Mouse (Mus musculus) frontal cortex, postnatal 36 days (tissue): ENCODE measurements around the gene Foxp1.

Experiments
- DNase-seq, 2 experiments: peaks; one replicate each; pipeline ENCODE4 v3.0.0; 2022; ENCODE audit warnings: low spot score in 2 of 2

Gene Foxp1

DNA sequence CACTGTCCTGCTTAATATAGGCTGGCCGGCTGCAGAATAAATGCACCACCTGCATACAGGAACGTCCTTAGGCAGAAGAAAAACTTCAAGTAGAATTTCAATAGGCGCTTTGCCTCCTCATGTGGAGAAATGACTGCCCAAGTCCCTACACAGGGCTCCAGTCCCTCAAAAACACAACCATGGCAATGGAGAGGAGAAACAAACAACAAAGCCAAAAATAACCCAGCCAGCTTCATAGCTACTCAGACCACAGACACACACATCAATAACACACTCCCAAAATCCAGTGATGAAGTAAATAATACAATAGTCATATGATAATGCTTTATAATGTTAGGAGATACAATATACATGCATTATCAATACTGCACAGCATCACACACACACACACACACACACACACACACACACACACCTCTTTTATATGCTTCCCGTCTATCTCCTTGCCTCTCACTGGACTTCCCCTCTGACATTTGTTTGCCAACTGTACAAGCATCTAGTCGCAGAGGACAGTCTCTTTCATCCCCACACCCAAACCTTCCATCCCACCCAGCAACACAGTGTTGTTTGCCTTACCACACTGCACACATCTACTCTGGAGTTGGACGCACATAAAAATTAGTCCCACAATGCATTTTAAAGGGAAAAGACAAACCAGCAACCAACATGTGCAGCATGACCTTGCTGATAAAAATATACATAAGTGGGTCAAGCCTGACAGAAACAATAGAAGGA lies 162.6 kb downstream of the Foxp1 start:
- DNase-seq = no peak

DNA sequence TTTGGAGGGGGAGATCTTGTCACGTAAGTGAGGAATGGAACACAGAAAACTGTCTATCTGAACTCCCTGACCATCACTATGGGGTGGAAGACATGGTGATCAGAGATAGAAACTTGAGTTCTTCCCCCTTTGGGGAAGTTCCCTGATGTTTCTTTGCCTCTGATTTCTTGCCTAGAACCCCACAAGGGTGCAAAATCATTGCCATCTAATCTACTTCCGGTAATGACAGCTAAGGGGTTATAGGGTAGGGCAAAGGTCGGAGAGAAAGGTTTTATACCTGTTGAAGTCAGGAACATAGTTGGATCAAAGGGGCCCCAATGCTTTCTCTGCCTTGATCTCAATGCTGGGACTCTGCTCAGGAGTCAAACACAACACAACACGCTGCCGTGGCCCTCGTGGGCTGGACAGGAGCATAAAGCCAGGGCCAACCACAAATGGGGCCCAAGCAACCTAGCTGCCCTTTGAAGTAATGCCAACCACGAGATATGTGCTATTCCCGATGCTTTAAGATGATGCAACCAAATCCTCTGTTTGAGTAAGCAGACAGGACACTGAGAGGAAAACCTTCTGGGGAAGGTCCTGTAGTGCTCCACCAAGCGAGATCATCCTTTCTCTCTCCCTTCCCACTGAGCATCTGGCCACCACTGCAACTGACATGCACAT lies 163.4 kb downstream of the Foxp1 start:
- no peak for DNase-seq

DNA sequence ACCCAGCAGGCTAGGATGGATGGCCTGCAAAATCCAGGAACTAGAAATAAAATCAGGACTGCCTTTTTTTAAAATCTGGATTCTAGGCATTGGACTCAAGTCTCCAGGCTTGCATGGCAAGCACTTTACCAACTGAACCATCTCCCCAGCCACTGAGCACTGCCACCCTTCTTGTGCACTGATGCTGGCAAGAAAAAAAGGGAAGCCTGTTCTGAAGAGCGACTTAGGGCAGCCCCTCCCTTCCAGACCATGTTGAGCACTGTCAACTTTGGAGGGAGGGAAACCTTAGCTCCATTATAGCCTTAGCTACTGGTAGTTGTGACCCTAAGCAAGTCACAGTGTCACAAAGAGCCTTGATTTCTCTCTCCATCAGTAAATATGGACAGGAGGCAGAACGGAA lies 164.6 kb downstream of the Foxp1 start:
- no peak for DNase-seq

DNA sequence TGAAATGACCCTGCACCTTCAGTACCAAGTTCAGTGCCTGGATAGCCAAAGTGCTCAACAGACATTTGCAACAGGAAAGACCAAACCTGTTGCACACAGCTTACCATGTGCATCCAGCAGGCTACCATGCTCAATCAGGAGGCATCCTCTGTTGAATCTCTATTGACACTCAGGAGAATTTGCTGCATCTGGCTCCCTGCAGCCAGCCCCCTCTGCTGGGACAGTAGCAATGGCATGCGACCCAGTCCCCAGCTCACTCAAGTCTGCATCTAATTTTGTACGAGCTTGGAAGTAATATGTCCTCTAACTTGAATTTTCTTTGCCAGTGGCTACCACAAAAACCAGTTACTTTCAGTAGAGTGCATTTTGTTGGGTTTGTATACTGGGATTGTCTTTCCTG lies 168.2 kb downstream of the Foxp1 start:
- DNase-seq = no peak

DNA sequence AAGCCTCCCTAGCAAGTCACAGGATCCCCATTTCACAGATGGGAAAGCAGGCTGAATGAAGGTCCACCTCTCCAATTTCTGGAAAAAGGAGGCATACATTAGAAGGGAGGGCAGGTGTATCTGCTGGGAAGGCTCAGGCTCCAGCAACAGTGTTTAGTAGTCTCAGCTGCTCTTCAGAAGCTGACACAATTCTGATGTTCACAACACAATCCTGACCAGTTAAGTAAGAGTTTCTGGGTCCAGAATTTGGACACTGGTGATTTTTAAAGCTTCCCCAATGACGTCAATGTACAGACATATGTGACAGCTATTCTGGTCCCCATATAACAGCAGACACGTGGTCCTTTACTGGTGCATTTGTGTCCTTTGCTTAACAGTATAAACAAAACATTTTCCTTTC lies 169.1 kb downstream of the Foxp1 start:
- DNase-seq = no peak

DNA sequence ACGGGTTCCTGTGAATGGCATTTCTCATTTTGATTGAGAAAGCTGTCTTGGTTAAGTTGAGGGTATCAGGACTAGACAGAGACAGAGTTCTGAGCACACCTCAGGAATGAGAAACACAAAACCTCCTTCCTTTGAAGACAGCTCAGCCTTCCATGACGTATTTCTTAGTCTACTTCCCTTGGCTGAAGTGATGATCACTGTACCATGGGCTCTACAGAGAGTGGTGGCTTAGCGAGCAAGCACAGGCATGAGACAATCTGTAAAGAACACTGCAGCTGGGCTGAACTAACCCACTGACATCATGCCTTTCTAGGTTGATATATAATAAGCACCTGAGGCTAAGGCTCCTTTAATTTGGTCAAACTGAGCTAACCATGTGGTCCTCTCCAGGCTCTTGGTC lies 172.0 kb downstream of the Foxp1 start:
- no peak for DNase-seq

DNA sequence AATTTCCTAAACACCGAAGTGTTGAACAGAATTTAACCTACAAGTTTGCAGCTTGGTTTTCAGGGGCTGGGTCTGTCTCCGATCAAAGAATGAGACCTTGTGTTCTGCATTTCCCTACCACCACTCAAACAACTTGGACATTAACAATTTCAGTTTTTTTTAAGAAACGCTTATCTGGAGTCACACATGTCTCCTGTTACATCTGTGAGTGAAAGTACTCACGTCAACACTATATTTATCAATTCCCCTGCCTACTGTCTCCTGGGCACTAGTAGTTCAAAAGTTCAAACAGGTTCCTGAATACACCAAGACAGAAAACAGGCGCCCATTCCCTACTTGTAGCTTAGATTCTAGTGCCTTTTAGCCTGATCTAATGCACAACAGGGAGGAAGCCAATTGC lies 172.4 kb downstream of the Foxp1 start:
- DNase-seq = no peak

DNA sequence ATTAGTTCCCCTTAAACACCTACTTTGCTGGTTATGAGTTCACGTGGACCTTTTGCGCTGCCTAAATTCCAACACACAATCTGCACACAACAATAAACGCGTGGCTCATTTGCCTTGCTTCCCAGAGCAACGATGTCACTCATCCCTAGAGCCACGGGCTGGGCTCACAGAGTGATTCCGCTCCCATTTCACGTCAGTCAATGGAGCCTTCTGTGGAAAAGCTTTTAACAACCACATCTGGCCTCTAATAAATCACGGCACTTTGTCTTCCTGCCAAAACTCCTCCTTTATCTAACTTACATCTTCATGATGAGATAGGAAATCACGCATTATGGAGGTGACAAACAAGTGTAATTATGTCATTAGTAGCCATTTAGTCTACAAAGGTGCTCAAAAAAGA lies 174.7 kb downstream of the Foxp1 start:
- DNase-seq = no peak

DNA sequence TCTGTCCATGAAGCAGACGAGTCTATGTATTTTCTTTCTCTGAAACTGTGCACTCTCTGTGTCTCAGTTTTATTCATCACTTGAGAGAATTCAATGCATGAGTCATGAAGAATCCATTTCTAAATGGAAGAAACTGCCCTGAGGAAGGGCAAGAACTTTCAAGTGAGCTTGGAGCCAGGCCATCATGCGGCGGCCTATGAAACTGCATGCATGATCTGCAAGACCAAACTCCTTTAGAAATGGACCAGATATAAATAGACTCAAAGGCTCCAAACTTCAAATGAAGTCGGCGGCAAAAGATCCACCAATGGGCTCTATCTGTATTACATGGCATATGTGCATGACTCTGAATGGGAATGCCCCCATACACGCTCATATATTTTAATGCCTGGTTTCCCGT lies 177.6 kb downstream of the Foxp1 start:
- no peak for DNase-seq

DNA sequence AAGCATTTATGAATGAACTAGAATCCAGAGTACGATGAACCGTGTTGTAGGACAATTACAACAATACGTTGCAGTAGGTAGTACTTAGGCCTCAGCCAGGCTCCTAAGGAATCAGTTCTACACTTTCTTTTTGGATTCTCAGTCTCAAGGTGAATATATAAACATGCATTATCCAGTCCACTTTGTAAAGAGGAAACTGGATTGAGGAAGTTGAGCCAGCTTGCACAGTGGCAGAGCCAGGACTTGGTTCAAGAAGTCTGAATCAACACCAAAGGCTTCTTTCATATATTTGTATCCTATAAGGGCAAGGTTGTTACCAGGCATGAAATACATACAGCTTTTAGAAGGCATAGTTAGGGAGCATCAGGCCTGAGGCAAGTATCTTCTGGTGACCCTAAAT lies 178.2 kb downstream of the Foxp1 start:
- DNase-seq = no peak

DNA sequence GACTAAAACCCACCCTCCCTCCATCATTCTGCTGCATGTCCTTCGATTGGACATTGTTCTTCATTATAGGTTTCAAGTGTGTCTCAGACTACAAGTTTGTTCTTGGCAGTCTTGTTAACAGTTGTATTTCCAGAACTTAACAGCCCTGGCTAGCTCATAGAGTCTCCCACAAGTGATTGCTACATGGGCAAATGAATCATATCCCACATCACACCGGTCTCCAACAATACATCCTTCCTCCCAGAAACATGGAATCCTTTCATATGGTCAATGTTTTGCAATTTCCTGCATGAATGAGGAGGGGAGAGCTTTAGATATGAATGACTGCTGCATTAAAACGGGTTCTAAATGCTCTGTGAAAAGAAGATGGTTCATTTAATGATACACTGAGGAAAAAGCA lies 178.7 kb downstream of the Foxp1 start:
- no peak for DNase-seq

DNA sequence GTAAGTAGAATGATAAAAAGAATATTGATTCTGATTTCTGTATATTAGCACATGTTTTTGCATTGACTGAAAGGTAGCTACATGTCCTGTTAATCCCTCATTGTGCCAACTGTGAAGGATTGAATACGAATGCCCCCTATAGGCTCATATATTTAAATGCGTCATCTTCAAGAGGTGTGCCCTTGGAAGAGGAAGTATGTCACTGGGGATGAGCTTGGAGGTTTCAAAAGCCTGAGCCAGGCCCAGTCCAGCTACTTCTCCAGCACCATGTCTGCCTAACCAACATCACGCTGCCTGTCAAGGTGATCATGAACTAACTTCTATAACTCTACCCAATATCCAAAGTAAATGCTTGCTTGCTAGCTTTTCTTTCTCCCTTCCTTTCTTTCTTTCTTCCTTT lies 180.1 kb downstream of the Foxp1 start:
- no peak for DNase-seq

DNA sequence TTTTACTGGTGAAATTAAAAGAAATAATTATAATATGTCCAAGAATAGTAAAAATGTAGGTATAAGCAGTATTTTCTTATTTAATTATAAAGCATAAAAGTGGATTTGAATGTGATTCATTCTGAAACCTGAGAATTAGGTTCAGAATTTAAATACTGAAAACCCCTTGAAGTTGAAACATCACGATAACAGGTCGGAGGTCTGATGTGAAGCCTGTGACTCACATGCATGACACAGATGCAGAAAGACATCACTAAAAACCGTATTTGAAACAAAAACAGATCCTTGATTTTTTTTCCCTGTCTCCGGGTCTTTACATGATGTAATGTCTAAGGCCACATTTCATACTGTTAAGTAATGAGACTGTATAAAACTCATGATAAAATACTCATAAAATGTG lies 181.6 kb downstream of the Foxp1 start:
- no peak for DNase-seq

DNA sequence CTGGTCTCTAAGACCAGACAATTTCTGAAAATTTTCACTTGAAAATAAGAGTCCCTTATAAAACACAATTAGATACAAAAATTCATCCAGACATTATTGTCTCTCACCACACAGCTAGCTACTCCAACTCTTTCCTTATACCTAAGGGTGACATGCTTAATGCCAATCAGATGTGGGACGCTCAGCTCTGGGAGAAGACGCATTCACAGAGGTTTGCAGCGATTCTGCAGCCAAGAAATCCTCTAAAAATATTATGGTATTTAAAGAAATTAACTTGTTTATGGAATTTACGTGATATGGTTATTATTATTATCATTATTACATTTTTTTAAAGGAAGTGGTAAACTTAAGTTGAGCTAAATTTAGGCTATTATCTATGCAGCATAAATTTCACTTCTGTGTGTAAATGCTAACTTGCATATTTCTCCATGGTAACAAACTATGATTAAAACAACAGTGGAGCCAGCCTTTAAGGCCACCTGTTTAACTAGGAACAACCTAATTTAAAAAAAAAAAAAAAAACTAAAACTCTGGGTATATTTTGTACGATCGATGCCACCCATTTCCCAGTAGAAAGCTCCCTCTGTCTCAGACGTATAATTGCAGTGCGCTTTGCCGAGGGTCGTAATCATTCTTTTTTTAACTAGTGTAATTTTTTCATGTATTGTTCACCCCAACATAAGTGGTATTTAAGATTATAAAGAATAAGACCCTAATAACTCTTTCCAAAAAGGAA lies 182.4 kb downstream of the Foxp1 start:
- DNase-seq = no peak

DNA sequence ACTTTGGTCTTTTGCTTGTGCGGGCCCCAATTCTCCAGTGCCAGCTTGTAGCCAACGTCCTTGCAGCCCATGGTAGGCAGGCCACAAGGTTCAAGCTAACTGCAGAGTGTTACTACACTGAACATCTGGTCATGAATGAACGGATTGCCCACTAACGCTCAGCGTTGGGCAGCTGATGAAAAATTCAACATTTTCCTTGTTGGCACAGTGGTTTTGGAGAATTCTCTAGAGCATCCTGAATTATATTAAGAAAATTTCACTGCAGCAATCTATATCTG lies 183.2 kb downstream of the Foxp1 start:
- DNase-seq = no peak

DNA sequence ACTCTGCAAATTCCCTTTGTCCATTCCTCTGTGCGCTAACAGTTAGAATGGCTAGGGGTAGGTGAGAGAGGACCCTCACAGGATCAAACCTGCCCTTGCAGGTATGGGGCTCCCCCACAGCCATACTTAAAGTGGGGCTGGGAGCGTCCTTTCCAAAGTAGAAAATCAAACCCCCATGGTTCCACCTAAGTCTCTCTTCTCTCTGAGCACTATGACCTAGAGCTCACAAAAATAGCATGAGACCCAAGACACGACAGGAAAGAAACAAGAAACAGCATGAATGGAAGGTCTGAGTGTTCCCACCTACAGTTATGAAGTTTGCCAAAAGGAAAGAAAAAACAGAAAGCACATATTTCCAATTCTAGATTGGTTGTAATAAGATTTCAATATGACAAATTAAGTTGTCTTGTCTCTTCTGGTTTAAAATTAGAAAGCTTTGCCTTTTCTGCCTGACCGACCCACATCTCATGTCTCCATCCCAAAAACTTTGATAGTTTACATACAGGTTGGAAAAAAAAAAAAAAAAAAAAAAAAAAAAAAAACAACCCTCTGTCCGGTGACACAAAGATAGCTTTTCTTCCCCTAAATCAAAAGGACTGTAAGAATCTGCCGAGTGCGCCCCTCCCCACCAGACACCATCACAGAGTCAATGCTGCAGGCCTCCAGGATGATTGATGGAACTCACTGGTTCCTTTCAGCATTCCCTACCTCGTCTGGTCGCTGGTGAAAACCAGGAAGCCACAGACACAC lies 183.8 kb downstream of the Foxp1 start:
- DNase-seq = no peak

DNA sequence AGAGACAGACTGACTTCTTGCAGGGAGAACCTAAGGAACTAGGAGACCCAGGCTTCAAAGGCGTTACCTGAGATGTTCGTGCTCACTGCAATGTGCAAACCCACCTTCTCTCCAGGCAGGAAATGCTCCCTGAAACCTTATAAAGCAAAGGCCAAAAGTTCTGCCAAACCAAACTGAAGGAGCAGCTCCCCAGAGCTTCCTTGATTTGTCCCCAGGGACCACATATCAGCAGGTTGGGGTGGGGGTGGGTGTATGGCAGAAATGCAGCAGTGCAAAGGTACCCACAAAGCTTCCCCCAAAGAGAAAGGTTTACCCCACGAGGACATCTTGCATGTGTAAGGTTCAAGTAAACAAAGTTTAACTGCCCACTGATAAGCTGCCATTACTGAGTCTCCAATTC lies 184.3 kb downstream of the Foxp1 start:
- DNase-seq = no peak

DNA sequence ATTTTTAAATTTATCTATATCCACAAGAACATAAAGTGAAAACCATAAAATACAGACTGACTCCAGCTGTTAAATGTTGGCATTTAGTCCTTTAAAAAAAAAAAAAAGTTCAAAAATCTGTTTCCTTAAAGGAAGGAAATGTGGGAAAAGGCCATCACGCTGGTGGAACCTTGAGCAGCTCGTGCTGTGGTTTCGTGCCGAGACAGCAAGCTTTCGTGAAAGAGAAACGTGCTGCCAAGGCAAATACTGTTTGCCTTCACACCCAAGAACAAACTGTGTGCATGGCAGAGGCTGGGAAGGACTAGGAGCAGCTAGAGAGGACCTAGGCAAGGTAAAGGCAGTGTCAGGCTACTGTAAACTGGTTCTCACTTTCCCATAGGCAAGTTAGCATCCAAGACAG lies 184.9 kb downstream of the Foxp1 start:
- DNase-seq = no peak

DNA sequence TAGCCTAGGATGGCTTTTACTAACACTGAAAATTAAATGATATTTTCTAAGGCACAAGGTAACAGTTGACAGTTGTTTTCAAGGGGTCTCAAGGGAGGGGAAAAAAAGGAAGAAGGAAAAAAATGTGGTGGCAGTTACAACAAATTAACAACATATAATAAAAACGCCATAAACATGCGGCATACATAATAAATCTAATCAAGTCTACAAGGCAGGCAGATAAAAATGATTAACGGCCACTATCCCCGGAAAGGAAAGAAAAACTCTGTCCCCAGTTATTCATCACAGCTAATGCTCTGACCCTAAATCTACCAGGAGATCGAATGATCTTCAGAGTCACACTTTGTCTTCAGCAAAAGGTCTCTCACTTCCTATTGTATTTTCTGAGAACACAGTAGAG lies 186.3 kb downstream of the Foxp1 start:
- no peak for DNase-seq

DNA sequence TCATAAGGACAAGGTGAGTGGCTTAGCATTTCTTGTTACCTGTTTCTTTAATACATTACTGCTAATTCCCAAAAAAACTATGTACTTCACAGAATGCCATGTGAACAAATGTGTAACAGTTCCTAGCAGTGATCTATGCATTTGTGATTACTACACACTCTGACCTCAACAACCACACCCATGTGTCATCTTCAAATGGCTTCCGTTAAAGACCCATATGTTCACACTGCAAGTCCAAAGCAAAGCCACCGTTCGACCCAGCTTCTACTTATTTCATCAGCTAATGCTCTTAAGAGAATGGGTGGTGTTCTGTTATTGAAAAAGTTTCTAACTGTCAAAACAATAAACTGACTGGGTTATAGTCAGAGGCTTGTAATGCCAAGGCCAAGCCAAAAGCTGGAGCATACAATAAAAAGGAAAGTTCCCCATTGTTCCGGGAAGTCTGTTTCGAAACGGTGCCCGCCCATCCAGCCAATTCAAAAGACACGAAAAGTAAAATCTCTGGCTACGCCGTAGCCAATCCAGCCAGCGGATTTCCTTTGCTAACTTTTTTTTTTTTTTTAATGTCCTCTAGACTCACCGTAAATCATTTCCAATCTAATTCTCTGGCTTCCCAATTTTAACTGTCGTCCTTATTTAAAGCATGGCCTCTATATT lies 187.2 kb downstream of the Foxp1 start:
- DNase-seq = no peak

DNA sequence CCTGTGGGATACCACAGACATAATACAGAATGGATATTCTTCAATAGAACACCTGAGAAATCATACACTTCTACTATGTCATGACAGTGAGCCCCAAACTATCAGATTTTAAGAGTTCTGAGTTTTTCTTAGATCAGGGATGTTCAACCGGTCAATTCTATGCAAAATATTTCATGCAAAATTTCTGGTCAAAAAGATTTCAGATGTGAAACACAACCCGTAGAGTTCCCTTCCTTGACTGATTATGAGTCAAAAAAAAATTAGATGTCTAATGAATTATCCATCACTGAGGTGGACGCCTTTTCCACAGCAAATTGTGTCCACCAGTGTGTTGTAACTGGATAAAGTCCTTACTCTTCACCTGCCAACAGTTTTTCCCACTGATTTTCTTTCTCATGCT lies 188.3 kb downstream of the Foxp1 start:
- no peak for DNase-seq

DNA sequence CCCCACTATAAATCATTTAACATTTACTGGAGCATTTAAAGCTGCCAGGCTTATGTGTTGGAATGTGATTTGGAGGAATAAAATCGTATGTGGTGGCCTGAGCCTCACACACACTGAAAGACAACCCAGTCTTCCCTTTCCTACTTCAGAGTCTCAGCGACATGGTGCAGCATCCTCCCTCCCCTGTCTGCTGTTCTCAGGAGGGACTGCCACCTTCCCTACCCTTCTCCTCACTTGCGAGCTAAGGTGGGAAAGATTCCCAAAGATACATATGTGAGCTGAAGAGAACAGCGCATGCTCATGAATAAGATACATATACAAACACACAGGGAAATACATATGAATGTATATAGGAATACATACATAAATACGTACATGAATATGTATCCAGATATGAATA lies 189.4 kb downstream of the Foxp1 start:
- DNase-seq = no peak
